Mouse (Mus musculus) G1E (cell line): ENCODE results near the gene Tbc1d8b.

Experiments used
- CTCF ChIP-seq: IDR thresholded peaks from 2 replicates; pipeline ENCODE4 v1.5.1; 2012; ENCODE audit warnings: low read depth, low read length, inconsistent platforms, mixed read lengths
- GATA1 ChIP-seq: IDR thresholded peaks from 2 replicates; pipeline ENCODE4 v1.6.1; 2012; ENCODE audit warnings: borderline replicate concordance, low read length, inconsistent platforms, mixed read lengths
- GATA2 ChIP-seq: IDR thresholded peaks from 2 replicates; pipeline ENCODE4 v1.6.1; 2012; ENCODE audit warnings: low read depth, low read length, inconsistent platforms, borderline replicate concordance
- POLR2AphosphoS5 ChIP-seq: IDR thresholded peaks from 2 replicates; pipeline ENCODE4 v1.6.1; 2012; ENCODE audit warnings: low read depth, low read length, inconsistent platforms; ENCODE audit not compliant: insufficient replicate concordance
- TAL1 ChIP-seq: conservative IDR thresholded peaks from 2 replicates; pipeline ENCODE4 v1.6.1; 2012; ENCODE audit warnings: low read depth, low read length, inconsistent platforms, mixed read lengths

- TF ChIP-seq GATA2 (no peak), CTCF (no peak), TAL1 (no peak), GATA1 (no peak), POLR2AphosphoS5 (no peak)
Measured at GRCm38 (mm10) chrX:139799953-139800352, 115.2 kb downstream of the Tbc1d8b start.
